Mouse (Mus musculus) heart, adult 2 months (tissue): ENCODE measurements around the gene Clcn6. TPM values are rescaled to one million over a fixed set of nuclear protein-coding genes. Genes with fewer than 3 reads are reported as not detected.
"Not testable (repeated sequence)": the region's sequence is repeated elsewhere in the genome, so short reads cannot be mapped to it uniquely, and the experiment has no call there.

ENCODE experiments used
- DNase-seq, 2 experiments: peaks; one replicate each; pipeline ENCODE4 v3.0.0; 2021
- H3K27ac ChIP-seq: fragments of 200-600 bp; 2 replicates; pipeline ENCODE4 v1.8.1; 2022
- H3K27me3 ChIP-seq: fragments of 200-500 bp; 2 replicates; pipeline ENCODE4 v1.6.1; 2012; ENCODE audit warnings: mild to moderate bottlenecking, low read length, inconsistent platforms, mixed read lengths; ENCODE audit not compliant: control insufficient read depth, insufficient read depth
- H3K36me3 ChIP-seq: fragments of 200-500 bp; 2 replicates; pipeline ENCODE4 v1.6.1; 2012; ENCODE audit warnings: low read length, inconsistent platforms; ENCODE audit not compliant: control insufficient read depth, insufficient read depth
- H3K4me1 ChIP-seq: fragments of 200-500 bp; 2 replicates; pipeline ENCODE4 v1.6.1; 2011; ENCODE audit warnings: low read length; ENCODE audit not compliant: control insufficient read depth, insufficient read depth
- H3K4me3 ChIP-seq: fragments of 200-600 bp; 2 replicates; pipeline ENCODE4 v1.8.1; 2022
- H3K79me2 ChIP-seq: fragments of 200-500 bp; replicated peaks from 2 replicates; pipeline ENCODE4 v1.6.1; 2012; ENCODE audit warnings: mild to moderate bottlenecking, inconsistent platforms, low read length, moderate library complexity, mixed read lengths; ENCODE audit not compliant: control insufficient read depth, insufficient read depth
- H3K9ac ChIP-seq: fragments of 200-500 bp; 2 replicates; pipeline ENCODE4 v1.6.1; 2012; ENCODE audit warnings: low read depth, mild to moderate bottlenecking, control low read depth, inconsistent platforms, low read length, mixed read lengths
- CTCF ChIP-seq: fragments of 200-600 bp; IDR thresholded peaks from 2 replicates; pipeline ENCODE4 v1.8.1; 2022; ENCODE audit warnings: antibody characterized with exemption, mild to moderate bottlenecking, moderate library complexity
- EP300 ChIP-seq: fragments of 200-500 bp; IDR thresholded peaks from 2 replicates; pipeline ENCODE4 v1.6.1; 2011; ENCODE audit warnings: low read depth, low read length, control low read depth; ENCODE audit not compliant: insufficient read depth
- POLR2A ChIP-seq: fragments of 200-500 bp; IDR thresholded peaks from 2 replicates; pipeline ENCODE4 v1.6.1; 2011; ENCODE audit warnings: mild to moderate bottlenecking, low read depth, low read length, control low read depth; ENCODE audit not compliant: insufficient read depth
- WGBS: fragments of 180-500 bp; shearing (Covaris S2); methylation state at CpG from one replicate; pipeline ENCODE4 v1.1.7; 2018; 5-methylcytosine and 5-hydroxymethylcytosine counted together
- intact Hi-C: fragments of 180-260 bp; cut with DNase I; formaldehyde crosslinking; loops from one replicate; pipeline ENCODE4 v1.15.1; 2025
- polyA plus RNA-seq: library from polyadenylated mRNA; depleted of rRNA; stranded (reverse); fragments of >200 nt; gene quantifications from 2 replicates; pipeline ENCODE4 v1.2.3, GENCODE M21; 2012
- total RNA-seq, 2 experiments: library from RNA; stranded (reverse); gene quantifications; 2 replicates each; pipeline ENCODE4 v1.2.3; 2021

The Clcn6 gene
- total and polyA plus RNA-seq, 3 experiments = 7.5 to 8.9 (median 8.1) TPM

- Histone ChIP-seq H3K27me3 (no peaks in the 10 kb centered on the region), H3K79me2 (no peaks in the 10 kb centered on the region), H3K4me1 (peaks cover 3% of the 10 kb centered on the region), H3K4me3 (no peak overlapping the region), H3K27ac (no peak overlapping the region), H3K9ac (no peak overlapping the region), H3K36me3 (no peaks in the 10 kb centered on the region)
- no peak for TF ChIP-seq CTCF
- no peak for TF ChIP-seq POLR2A
- no peak for TF ChIP-seq EP300
- 62% methylated on average over 4 of the region's 4 CpGs for WGBS
- no peak for DNase-seq
- intact Hi-C loops = no loop called here
These were observed 7.9 kb upstream of the Clcn6 start for GRCm38 (mm10) chr4:148046450-148047031.

- WGBS = 95% methylated on average over 2 of the region's 2 CpGs
- DNase-seq = no peak
- intact Hi-C loops = loop anchor here (5.0 kb wide), 1 partner anchor 108 kb away; the partner anchor contains the start of gene Fbxo6
- Histone ChIP-seq H3K27me3 (no peaks in the 10 kb centered on the region), H3K36me3 (no peaks in the 10 kb centered on the region), H3K79me2 (no peaks in the 10 kb centered on the region), H3K9ac (no peak overlapping the region), H3K27ac (no peak overlapping the region), H3K4me1 (peaks cover 15% of the 10 kb centered on the region), H3K4me3 (no peak overlapping the region)
- TF ChIP-seq EP300 (no peak), CTCF (no peak)
These were observed 5.5 kb upstream of the Clcn6 start for GRCm38 (mm10) chr4:148044113-148044512.

GRCm38 (mm10) chr4:148043327-148043726 lies 4.7 kb upstream of the Clcn6 start:
- not testable (repeated sequence) for H3K9ac ChIP-seq, H3K4me3 ChIP-seq, DNase-seq, H3K36me3 ChIP-seq, H3K79me2 ChIP-seq, H3K27me3 ChIP-seq
- peak overlapping the region; percentile 91 for H3K27ac ChIP-seq
- 79% methylated on average over 7 of the region's 8 CpGs for WGBS
- H3K4me1 ChIP-seq = peaks cover 15% of the 10 kb centered on the region
- intact Hi-C loops = loop anchor here (5.0 kb wide), 1 partner anchor 109 kb away; the partner anchor contains the start of gene Fbxo6

GRCm38 (mm10) chr4:148041611-148042191 lies 3.1 kb upstream of the Clcn6 start:
- intact Hi-C loops = loop anchor here (5.0 kb wide), 1 partner anchor 111 kb away; the partner anchor contains the start of gene Fbxo6
- Histone ChIP-seq H3K27me3 (no peaks in the 10 kb centered on the region), H3K9ac (peak overlapping the region; percentile 65), H3K79me2 (no peaks in the 10 kb centered on the region), H3K36me3 (no peaks in the 10 kb centered on the region), H3K27ac (peak overlapping the region; percentile 91), H3K4me3 (peak overlapping the region; percentile 52), H3K4me1 (peaks cover 18% of the 10 kb centered on the region)
- 0 out of 2 replicates have a peak, but pooled peaks have one; percentile 16 for TF ChIP-seq EP300
- peak; percentile 37; the same call in 1 of the 2 replicates for TF ChIP-seq POLR2A
- no peak for TF ChIP-seq CTCF
- DNase-seq = peak; percentile 64 to 73
- WGBS = 2% methylated on average over 16 of the region's 16 CpGs

- Histone ChIP-seq H3K4me1 (peaks cover 18% of the 10 kb centered on the region), H3K9ac (peak overlapping the region; percentile 65), H3K4me3 (peak overlapping the region; percentile 52), H3K36me3 (no peaks in the 10 kb centered on the region), H3K27ac (peak overlapping the region; percentile 91), H3K27me3 (no peaks in the 10 kb centered on the region), H3K79me2 (no peaks in the 10 kb centered on the region)
- WGBS = 3% methylated on average over 19 of the region's 19 CpGs
- DNase-seq = peak; percentile 81 to 87
- intact Hi-C loops = loop anchor here (5.0 kb wide), 1 partner anchor 111 kb away; the partner anchor contains the start of gene Fbxo6
- TF ChIP-seq POLR2A (peak; percentile 72), CTCF (no peak), EP300 (no peak)
These were observed 2.5 kb upstream of the Clcn6 start for GRCm38 (mm10) chr4:148040933-148041610.
